Comparison of ENCODE assay signal across 8 mouse cellular contexts in genomic region chr9:119032538-119032937, GRCm38 (mm10). TPM values are rescaled to one million over a fixed set of nuclear protein-coding genes. Genes with fewer than 3 reads are reported as not detected.
DNase-seq lines count a peak whose midpoint lies in the region; ATAC-seq and TF ChIP-seq lines count a peak whose summit lies in the region.

No protein-coding gene starts in this region.

- no peak for TF ChIP-seq EP300 in heart, postnatal 0 days (IDR thresholded peaks at IDR 0.05; ENCODE audit: low read depth)

- TF ChIP-seq POLR2A in testis, adult 2 months (IDR thresholded peaks at IDR 0.05; ENCODE audit: control insufficient read depth, low read depth, low read length) = no peak

- H3K4me2 ChIP-seq in heart, postnatal 0 days (ENCODE audit: low read depth, low read length) = no peak overlapping the region

- H3K4me3 ChIP-seq in heart, postnatal 0 days (ENCODE audit: low read depth, low read length) = no peak overlapping the region
- no peak overlapping the region for H3K4me3 ChIP-seq in testis, adult 2 months (ENCODE audit: control insufficient read depth, low read depth, low read length)
- no peak overlapping the region for H3K4me3 ChIP-seq in limb, embryonic 10.5 days

- DNase-seq in heart, postnatal 0 days (ENCODE audit: low spot score) = no peak
- DNase-seq in heart, adult 9 months (ENCODE audit: low spot score in 2 of 2) = no peak
- DNase-seq in testis, postnatal 14 days (ENCODE audit: low spot score) = no peak
- no peak for DNase-seq in limb, embryonic 10.5 days (ENCODE audit: low spot score)
- DNase-seq in ovary, postnatal 14 days (ENCODE audit: low spot score) = no peak
- DNase-seq in urinary bladder, adult 2 months (ENCODE audit: low spot score) = no peak
- DNase-seq in retina, embryonic 14.5 days (ENCODE audit: low spot score) = no peak

- peaks cover 20% of the 10 kb centered on the region for H3K36me3 ChIP-seq in heart, postnatal 0 days (replicated peaks; ENCODE audit: control insufficient read depth, insufficient read depth, low read length)
- no peaks in the 10 kb centered on the region for H3K36me3 ChIP-seq in testis, adult 2 months (ENCODE audit: control insufficient read depth, insufficient read depth, low read length)
- H3K36me3 ChIP-seq in limb, embryonic 10.5 days = peaks cover 42% of the 10 kb centered on the region

- peak overlapping the region; percentile 47; the same call in 1 of the 2 replicates for H3K27ac ChIP-seq in heart, postnatal 0 days (ENCODE audit: low read depth)
- peak overlapping the region; percentile 59 for H3K27ac ChIP-seq in testis, adult 2 months (ENCODE audit: control insufficient read depth, insufficient read depth, low read depth, low read length)
- peak overlapping the region; percentile 75; the same call in 1 of the 2 replicates for H3K27ac ChIP-seq in limb, embryonic 10.5 days

- no peaks in the 10 kb centered on the region for H3K4me1 ChIP-seq in heart, postnatal 0 days (ENCODE audit: control insufficient read depth, insufficient read depth)
- peaks cover 7% of the 10 kb centered on the region for H3K4me1 ChIP-seq in testis, adult 2 months (ENCODE audit: control insufficient read depth, insufficient read depth, low read length)
- H3K4me1 ChIP-seq in limb, embryonic 10.5 days = peaks cover 51% of the 10 kb centered on the region

- no peak overlapping the region for H3K9ac ChIP-seq in heart, postnatal 0 days (replicated peaks; ENCODE audit: low read depth, low read length)

- no peaks in the 10 kb centered on the region for H3K9me3 ChIP-seq in heart, postnatal 0 days (replicated peaks; ENCODE audit: control insufficient read depth, low read length)
- H3K9me3 ChIP-seq in limb, embryonic 10.5 days (replicated peaks) = no peaks in the 10 kb centered on the region

- 64% methylated on average over 9 of the region's 9 CpGs for WGBS in heart, postnatal 0 days
- WGBS in limb, embryonic 10.5 days = 76% methylated on average over 9 of the region's 9 CpGs

- H3K27me3 ChIP-seq in heart, postnatal 0 days (ENCODE audit: control insufficient read depth, insufficient read depth, low read length) = no peaks in the 10 kb centered on the region
- H3K27me3 ChIP-seq in testis, adult 2 months (ENCODE audit: control insufficient read depth, insufficient read depth, low read length) = no peaks in the 10 kb centered on the region
- no peaks in the 10 kb centered on the region for H3K27me3 ChIP-seq in limb, embryonic 10.5 days (ENCODE audit: low read depth, poor library complexity, severe bottlenecking)

- no peak for TF ChIP-seq CTCF in heart, postnatal 0 days (IDR thresholded peaks at IDR 0.05; ENCODE audit: low read depth)
- no peak for TF ChIP-seq CTCF in testis, adult 2 months (IDR thresholded peaks at IDR 0.05; ENCODE audit: control insufficient read depth, insufficient read depth, insufficient replicate concordance, low read depth, low read length)

- ATAC-seq in heart, postnatal 0 days (ENCODE audit: insufficient read depth, low read depth) = no peak

RNA-seq across cellular contexts. Expression of gene Vill, which starts 20.0 kb away (rescaled TPM):
- 4.8 and 12.6 TPM in 2 replicates for total RNA-seq in heart, postnatal 0 days (2014; rRNA removed; ENCODE audit: low replicate concordance)
- polyA plus RNA-seq in heart, postnatal 0 days (2015; fragmentation: Nextera tagmentation; extraction: Ambion mirVana) = 3.8 and 4.4 TPM in 2 replicates
- polyA plus RNA-seq in testis, adult 2 months (2012; rRNA removed) = 8.7 and 11.4 TPM in 2 replicates
- 19.5 and 26.3 TPM in 2 replicates for polyA plus RNA-seq in limb, embryonic 10.5 days (2016; fragmentation: Nextera tagmentation; extraction: Ambion mirVana)
- 25.3 and 25.4 TPM in 2 replicates for polyA plus RNA-seq in urinary bladder, adult 2 months (2012; rRNA removed)
